Mouse (Mus musculus) cerebellum, postnatal 10 days (tissue): ENCODE data around the gene Pak2.
"Not testable (repeated sequence)": the region's sequence is repeated elsewhere in the genome, so short reads cannot be mapped to it uniquely, and the experiment has no call there.

ENCODE experiments used
- DNase-seq, 2 experiments: peaks; one replicate each; pipeline ENCODE4 v3.0.0; 2021; ENCODE audit warnings: mixed read lengths in 2 of 2

Pak2 gene

GRCm38 (mm10) chr16:32087629-32088443 is 8.7 kb upstream of the Pak2 start:
- DNase-seq = no peak

GRCm38 (mm10) chr16:32078408-32078990 is 643 bp downstream of the Pak2 start:
- peak in 1 of 2 experiments; percentile 9 for DNase-seq

- DNase-seq = peak in 1 of 2 experiments; percentile 7
These were observed 1.3 kb downstream of the Pak2 start for GRCm38 (mm10) chr16:32077648-32078407.

GRCm38 (mm10) chr16:32076406-32076805 is 2.7 kb downstream of the Pak2 start:
- peak in 1 of 2 experiments; percentile 35 for DNase-seq

GRCm38 (mm10) chr16:32075762-32076161 is 3.4 kb downstream of the Pak2 start:
- no peak for DNase-seq

- not testable (repeated sequence) for DNase-seq
These were observed 9.1 kb downstream of the Pak2 start for GRCm38 (mm10) chr16:32070070-32070469.

GRCm38 (mm10) chr16:32068389-32069300 is 10.5 kb downstream of the Pak2 start:
- no peak for DNase-seq

GRCm38 (mm10) chr16:32066899-32067298 is 12.2 kb downstream of the Pak2 start:
- DNase-seq = no peak

GRCm38 (mm10) chr16:32063900-32064299 is 15.2 kb downstream of the Pak2 start:
- no peak for DNase-seq

- no peak for DNase-seq
These were observed 16.9 kb downstream of the Pak2 start for GRCm38 (mm10) chr16:32062226-32062625.

GRCm38 (mm10) chr16:32059840-32060523 is 19.2 kb downstream of the Pak2 start:
- DNase-seq = peak in 1 of 2 experiments; percentile 19

GRCm38 (mm10) chr16:32058817-32059216 is 20.3 kb downstream of the Pak2 start:
- DNase-seq = no peak

GRCm38 (mm10) chr16:32042367-32042766 is 36.8 kb downstream of the Pak2 start:
- DNase-seq = no peak

- DNase-seq = no peak
These were observed 59.5 kb downstream of the Pak2 start for GRCm38 (mm10) chr16:32019678-32020077.

GRCm38 (mm10) chr16:32010330-32010729 is 68.8 kb downstream of the Pak2 start:
- DNase-seq = no peak

GRCm38 (mm10) chr16:32009913-32010312 is 69.2 kb downstream of the Pak2 start:
- DNase-seq = no peak

GRCm38 (mm10) chr16:32008529-32009293 is 70.4 kb downstream of the Pak2 start:
- no peak for DNase-seq

- DNase-seq = no peak
These were observed 74.4 kb downstream of the Pak2 start for GRCm38 (mm10) chr16:32004731-32005130.

- DNase-seq = peak; percentile 93 to 95
These were observed 76.3 kb downstream of the Pak2 start, which contains the start of gene Senp5 for GRCm38 (mm10) chr16:32002509-32003477. TSS of gene Senp5 (minus strand) at chr16:32003287.

GRCm38 (mm10) chr16:31996371-31996770 is 82.8 kb downstream of the Pak2 start:
- DNase-seq = no peak
